Mouse (Mus musculus): ENCODE data around the gene Kif21a. TPM values are rescaled to one million over a fixed set of nuclear protein-coding genes. Genes with fewer than 3 reads are reported as not detected.

Kif21a gene
- polyA plus RNA-seq, 1 experiment from 2014 or later: 6.5 TPM

DNA sequence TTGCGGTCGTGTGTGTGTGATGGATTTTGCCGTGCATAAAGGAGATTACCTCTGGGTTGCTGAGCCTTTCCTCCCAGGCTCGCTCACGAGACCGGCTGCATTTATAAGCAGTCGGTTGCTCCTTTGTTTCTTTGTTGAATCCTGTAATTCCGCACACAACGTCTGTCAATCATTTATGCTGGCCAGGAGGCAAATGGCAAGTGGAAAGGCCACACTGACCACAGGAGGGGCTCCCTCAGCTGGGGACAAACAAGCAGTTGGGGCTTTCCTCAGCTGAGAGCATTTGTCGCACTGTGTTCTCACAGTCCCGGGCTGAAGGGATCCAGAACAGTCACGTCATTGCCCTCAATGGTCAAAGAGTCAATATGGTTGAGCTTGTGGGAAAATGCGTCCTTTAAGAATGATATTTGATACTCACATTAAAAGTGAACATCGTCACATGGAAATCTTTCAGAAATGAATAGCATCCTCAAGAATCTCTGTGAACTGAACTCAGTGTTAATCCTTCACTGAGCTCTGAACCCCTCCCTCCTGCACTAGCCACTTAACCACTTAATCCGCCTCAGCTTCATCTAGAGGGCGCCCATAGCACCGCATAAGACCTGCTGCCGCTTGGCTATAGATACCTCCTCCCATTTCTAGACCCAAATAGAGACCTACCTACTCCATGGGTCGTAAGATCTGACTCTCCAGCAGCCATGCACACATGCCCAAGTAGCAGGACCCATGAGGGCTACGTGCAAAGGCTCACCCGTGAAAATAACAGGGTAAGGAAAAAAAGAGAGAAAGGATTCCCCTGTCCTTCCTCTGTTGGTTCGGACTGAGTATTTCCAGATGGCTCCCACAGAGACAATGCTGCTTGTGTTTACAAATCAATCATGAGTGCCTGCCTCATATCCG lies 32.2 kb downstream of the Kif21a start:
- Histone ChIP-seq H3K27me3 (no peaks in the 10 kb centered on the region), H3K4me2 (no peak overlapping the region), H3K4me3 (no peak overlapping the region), H3K36me3 (no peaks in the 10 kb centered on the region), H3K4me1 (peaks cover 4% of the 10 kb centered on the region; the same call in 1 of the 2 replicates), H3K9me3 (no peaks in the 10 kb centered on the region), H3K27ac (no peak overlapping the region), H3K9ac (no peak overlapping the region)
- 68% methylated on average over 23 of the region's 23 CpGs for WGBS
- no peak for ATAC-seq (ENCODE audit: borderline replicate concordance, extremely low read depth, low FRiP score, low TSS enrichment)

DNA sequence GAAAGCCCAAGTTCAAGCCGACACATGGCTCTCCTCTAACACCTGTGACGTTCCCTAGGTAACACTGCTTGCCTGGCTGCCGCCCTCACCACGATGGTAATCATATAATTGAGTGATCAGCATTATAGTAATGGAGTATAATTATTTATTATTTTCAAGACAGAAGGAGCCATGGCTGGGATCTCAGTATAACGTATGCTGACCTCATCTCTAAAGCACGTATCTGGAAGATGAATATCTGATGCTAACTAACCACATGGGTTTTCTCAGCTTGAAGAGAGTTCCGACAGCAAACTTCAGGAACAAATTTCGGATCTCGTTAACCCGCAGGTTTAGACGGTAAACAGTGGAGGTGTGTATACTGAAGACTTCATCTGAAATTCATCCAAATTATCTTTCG lies 33.4 kb downstream of the Kif21a start:
- no peak overlapping the region for H3K4me3 ChIP-seq
- 89% methylated on average over 12 of the region's 12 CpGs for WGBS

DNA sequence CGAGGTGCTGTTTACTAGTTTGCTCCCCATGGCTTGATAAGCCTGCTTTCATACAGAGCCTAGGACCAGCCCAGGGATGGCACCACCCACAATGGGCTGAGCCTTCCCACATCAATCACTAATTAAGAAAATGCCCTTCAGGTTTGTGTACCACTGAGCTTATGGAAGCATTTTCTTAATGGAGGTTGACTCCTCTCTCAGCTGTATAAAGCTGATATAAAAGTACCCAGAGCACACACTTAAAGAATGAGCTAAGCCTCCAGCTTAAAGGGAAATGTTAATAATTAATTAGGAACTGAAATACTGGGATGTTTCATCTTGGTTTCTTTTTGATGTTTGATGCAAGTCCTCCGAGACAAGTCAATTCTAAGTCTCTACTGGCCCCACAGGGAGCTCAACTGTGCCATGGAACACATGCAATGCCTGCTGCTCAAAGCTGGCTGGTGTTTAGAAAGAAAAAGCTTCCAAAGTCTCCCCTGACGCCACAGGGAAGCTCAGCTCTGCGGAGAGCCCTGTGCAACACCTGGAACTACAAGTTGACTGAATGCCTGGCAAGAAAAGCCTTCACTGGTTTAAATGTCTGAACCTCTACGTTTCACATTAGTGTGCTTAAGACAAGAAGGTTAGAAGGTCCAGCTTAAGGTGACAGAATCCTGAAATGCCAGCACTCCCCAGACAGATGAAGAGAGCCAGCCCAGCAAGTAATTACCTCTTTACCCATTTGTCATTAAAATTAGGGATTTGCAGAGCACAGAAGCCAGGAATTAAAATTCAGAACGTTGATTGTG lies 36.8 kb downstream of the Kif21a start:
- WGBS: 23% methylated on average over 6 of the region's 6 CpGs
- Histone ChIP-seq H3K4me2 (0 out of 2 replicates have a peak overlapping the region, but pooled peaks have one; percentile 21), H3K9ac (no peak overlapping the region), H3K27ac (peak overlapping the region; percentile 37), H3K4me1 (peaks cover 11% of the 10 kb centered on the region; the same call in 1 of the 2 replicates), H3K9me3 (no peaks in the 10 kb centered on the region), H3K27me3 (no peaks in the 10 kb centered on the region), H3K4me3 (no peak overlapping the region), H3K36me3 (no peaks in the 10 kb centered on the region)
- ATAC-seq (ENCODE audit: borderline replicate concordance, extremely low read depth, low FRiP score, low TSS enrichment): no peak

More for the DNA sequence above, 33.4 kb downstream of the Kif21a start:
- no peaks in the 10 kb centered on the region for H3K9me3 ChIP-seq
- H3K27ac ChIP-seq: no peak overlapping the region
- ATAC-seq (ENCODE audit: borderline replicate concordance, extremely low read depth, low FRiP score, low TSS enrichment): no peak
- H3K9ac ChIP-seq: no peak overlapping the region
- peaks cover 4% of the 10 kb centered on the region; the same call in 1 of the 2 replicates for H3K4me1 ChIP-seq
- no peaks in the 10 kb centered on the region for H3K36me3 ChIP-seq
- H3K4me2 ChIP-seq: no peak overlapping the region
- H3K27me3 ChIP-seq: no peaks in the 10 kb centered on the region

DNA sequence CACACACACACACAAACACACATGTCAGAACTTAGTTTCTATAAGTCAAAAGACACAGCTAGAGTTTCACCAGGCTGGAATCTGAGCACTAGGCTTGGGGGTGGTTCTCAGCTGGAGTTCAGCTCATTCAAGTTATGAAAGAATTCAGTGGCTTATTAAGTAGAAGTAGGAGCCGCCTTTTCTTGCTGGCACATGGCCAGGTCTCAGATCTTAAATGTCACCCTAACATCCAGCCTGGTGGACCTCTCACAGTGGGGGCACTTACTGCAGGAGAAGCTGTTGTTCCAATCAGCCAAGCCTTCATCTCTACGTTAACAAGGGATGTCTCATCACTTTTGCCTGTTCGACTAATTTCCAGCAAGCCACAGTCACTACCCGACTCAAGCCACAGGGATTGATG lies 39.5 kb downstream of the Kif21a start:
- ATAC-seq (ENCODE audit: borderline replicate concordance, extremely low read depth, low FRiP score, low TSS enrichment): no peak
- Histone ChIP-seq H3K9ac (no peak overlapping the region), H3K4me1 (peaks cover 11% of the 10 kb centered on the region; the same call in 1 of the 2 replicates), H3K27ac (no peak overlapping the region), H3K4me3 (no peak overlapping the region), H3K9me3 (no peaks in the 10 kb centered on the region), H3K36me3 (no peaks in the 10 kb centered on the region), H3K4me2 (no peak overlapping the region), H3K27me3 (no peaks in the 10 kb centered on the region)
- 46% methylated on average over 4 of the region's 4 CpGs for WGBS

DNA sequence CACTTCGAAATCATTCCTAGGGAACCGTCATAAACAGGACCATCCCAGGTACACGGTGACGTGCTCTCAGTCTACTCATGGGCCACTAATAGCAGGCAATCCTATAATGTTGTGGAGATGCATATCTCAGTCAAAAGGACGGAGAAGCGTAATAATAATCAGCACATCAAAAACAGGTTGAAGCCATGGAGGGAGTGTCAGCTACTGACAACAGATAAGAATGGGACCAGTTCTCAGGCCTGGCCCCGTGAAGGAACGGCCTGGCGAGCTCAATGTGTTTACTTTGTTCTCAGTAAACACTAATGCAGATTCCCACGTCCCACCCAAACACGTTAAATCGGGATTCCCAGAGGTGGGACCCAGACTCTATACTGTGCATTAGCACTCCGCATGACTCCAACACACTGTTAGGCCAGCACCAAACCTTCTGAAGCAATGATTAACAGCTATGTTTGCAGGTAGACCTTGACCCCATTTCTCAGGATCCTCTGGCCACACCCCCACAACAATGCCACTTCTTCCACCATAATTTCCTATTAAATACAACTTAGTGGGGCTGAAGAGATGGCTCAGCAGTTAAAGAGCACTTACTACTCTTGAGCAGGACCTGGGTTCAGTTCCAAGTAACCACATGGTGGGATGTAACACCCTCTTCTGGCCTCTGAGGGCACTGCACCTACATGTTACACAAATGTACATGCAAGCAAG lies 42.5 kb downstream of the Kif21a start:
- Histone ChIP-seq H3K4me1 (peaks cover 6% of the 10 kb centered on the region; the same call in 1 of the 2 replicates), H3K27me3 (no peaks in the 10 kb centered on the region), H3K9me3 (no peaks in the 10 kb centered on the region), H3K9ac (no peak overlapping the region), H3K4me3 (no peak overlapping the region), H3K27ac (no peak overlapping the region), H3K36me3 (no peaks in the 10 kb centered on the region), H3K4me2 (no peak overlapping the region)
- 65% methylated on average over 13 of the region's 13 CpGs for WGBS
- ATAC-seq (ENCODE audit: borderline replicate concordance, extremely low read depth, low FRiP score, low TSS enrichment): no peak

DNA sequence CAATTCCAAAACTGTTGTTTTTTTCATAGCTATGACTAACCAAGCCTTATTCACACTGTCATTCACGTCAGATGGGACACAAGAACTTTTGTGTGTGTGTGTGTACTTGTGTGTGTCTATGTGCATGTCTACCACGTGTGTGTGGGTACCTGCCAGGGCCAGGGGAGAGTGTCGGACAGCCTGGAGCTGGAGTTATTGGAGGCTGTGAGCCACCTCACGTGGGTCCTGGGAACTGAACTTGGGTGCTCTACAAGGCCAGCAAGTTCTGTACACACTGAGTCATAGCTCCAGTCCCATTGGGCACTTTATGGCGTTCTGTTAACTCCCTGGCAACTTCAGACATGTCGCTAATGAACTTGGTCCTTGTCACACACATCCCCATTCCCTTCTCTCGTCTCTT lies 45.0 kb downstream of the Kif21a start:
- Histone ChIP-seq H3K4me2 (no peak overlapping the region), H3K36me3 (no peaks in the 10 kb centered on the region), H3K9me3 (no peaks in the 10 kb centered on the region), H3K27me3 (no peaks in the 10 kb centered on the region), H3K4me3 (no peak overlapping the region), H3K9ac (no peak overlapping the region), H3K27ac (no peak overlapping the region), H3K4me1 (no peaks in the 10 kb centered on the region; the same call in 1 of the 2 replicates)
- no peak for ATAC-seq (ENCODE audit: borderline replicate concordance, extremely low read depth, low FRiP score, low TSS enrichment)
- 79% methylated on average over 7 of the region's 7 CpGs for WGBS

DNA sequence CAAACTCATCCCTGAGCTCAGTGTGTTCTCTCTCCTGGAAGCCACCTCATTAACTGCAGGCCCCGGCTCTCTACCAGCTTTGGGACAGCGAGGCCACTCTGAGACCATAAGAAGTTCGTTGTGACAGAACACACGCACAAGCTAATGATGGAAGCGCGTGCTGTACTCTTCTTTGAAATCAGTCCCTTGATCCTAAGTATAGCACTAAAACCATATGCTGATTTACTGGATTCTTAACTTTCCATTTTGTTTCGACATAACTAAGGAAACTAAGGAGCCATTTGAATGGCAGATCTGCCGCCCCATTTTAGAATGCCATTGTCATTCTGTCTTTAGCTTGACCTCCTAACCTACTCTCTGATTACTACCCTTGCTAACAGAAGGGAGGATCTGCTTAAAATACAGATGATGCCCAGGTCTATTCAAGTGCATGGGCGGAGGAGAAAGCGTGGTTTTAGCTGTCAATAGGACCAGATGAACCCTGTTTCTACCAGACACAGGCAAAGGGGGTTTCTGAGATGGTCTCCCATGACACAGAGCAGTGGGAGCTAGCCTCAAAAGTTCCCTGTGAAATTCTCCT lies 48.6 kb downstream of the Kif21a start:
- H3K9me3 ChIP-seq: no peaks in the 10 kb centered on the region
- H3K27me3 ChIP-seq: no peaks in the 10 kb centered on the region
- no peak overlapping the region for H3K27ac ChIP-seq
- no peaks in the 10 kb centered on the region for H3K36me3 ChIP-seq
- ATAC-seq (ENCODE audit: borderline replicate concordance, extremely low read depth, low FRiP score, low TSS enrichment): no peak
- H3K4me1 ChIP-seq: no peaks in the 10 kb centered on the region
- no peak overlapping the region for H3K4me2 ChIP-seq
- no peak overlapping the region for H3K9ac ChIP-seq
- H3K4me3 ChIP-seq: no peak overlapping the region
- WGBS: 90% methylated on average over 10 of the region's 10 CpGs

DNA sequence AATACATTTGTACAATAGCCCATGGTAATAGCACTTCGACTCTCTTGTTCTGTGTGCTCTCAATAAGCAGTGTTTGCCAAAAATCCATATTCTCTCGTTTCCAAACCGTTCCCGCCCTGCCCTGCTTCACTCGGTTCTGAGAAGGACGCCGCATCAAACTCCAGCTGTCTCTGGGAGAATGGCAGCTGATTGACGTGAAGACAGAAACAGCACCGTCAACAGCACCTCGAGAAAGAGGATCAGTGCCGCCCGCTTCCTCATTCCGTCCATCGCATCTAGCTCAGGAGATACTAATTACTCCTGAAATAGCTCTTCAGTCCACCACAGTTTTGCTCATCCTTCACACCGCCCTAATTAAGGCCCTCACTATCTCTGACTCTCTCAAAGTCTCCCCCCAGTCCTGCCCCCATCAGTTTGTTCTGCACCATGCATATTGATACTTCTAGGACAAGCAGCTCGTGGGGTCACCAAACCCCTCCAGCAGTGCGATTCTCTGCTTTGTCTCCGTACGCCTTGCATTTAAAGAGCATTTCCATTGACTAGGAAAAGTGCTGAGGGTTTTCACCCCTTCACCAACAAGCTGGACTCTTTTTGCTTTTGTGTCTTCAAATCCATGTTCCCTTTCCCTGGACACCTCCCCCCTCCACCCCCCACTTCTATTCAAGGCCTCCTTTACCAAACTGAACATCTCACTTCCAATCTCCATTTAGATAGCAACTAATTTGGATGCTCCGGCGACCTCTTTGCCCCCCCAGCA lies 49.3 kb downstream of the Kif21a start:
- no peaks in the 10 kb centered on the region for H3K36me3 ChIP-seq
- no peaks in the 10 kb centered on the region for H3K9me3 ChIP-seq
- no peak overlapping the region for H3K4me2 ChIP-seq
- H3K9ac ChIP-seq: no peak overlapping the region
- no peaks in the 10 kb centered on the region for H3K4me1 ChIP-seq
- H3K27ac ChIP-seq: no peak overlapping the region
- H3K4me3 ChIP-seq: no peak overlapping the region
- no peaks in the 10 kb centered on the region for H3K27me3 ChIP-seq
- ATAC-seq (ENCODE audit: borderline replicate concordance, extremely low read depth, low FRiP score, low TSS enrichment): no peak
- 83% methylated on average over 21 of the region's 21 CpGs for WGBS

DNA sequence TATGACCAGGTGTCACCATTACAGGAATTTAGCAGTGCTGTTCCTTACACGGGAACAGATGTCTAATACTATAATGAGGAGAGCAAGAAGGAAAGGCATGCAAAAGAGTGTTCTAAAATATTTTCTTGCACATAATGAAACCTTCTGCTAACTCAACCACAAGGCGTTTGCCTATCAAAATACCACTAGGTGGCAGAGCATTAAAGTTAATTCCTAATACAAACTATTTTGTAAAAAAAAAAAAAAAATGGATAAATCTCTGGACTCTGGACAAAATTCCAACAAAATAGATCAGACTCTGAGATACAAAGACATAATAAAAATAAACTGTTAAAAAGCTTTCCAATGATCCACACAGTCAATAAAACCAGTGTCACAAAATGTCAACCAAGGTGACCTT lies 56.9 kb downstream of the Kif21a start:
- no peaks in the 10 kb centered on the region for H3K27me3 ChIP-seq
- no peak for ATAC-seq (ENCODE audit: borderline replicate concordance, extremely low read depth, low FRiP score, low TSS enrichment)
- H3K9ac ChIP-seq: no peak overlapping the region
- no peaks in the 10 kb centered on the region for H3K9me3 ChIP-seq
- H3K4me2 ChIP-seq: no peak overlapping the region
- no peak overlapping the region for H3K4me3 ChIP-seq
- no peaks in the 10 kb centered on the region for H3K36me3 ChIP-seq
- no peaks in the 10 kb centered on the region for H3K4me1 ChIP-seq
- 51% methylated on average over 2 of the region's 2 CpGs for WGBS
- H3K27ac ChIP-seq: no peak overlapping the region

DNA sequence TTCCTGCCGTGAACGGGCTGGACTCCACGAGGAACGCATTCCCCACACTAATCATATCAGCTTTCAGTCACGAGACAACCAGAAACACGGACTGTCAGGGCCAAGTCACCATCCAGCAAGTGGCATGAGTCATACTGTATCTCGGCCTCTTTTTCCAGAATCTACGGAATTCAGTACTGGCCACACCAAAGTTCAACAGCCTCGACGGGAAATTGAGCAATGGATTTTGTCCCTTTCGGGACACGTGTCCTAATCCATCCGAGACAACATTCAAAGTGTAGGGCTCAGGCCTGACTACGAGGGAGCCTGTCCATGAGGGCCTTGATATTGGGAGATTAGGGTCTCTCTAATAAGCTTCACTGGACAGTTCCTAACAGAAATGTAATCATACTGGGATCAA lies 57.4 kb downstream of the Kif21a start:
- Histone ChIP-seq H3K9me3 (no peaks in the 10 kb centered on the region), H3K27ac (no peak overlapping the region), H3K27me3 (no peaks in the 10 kb centered on the region), H3K9ac (no peak overlapping the region), H3K4me3 (no peak overlapping the region), H3K36me3 (no peaks in the 10 kb centered on the region), H3K4me1 (no peaks in the 10 kb centered on the region), H3K4me2 (no peak overlapping the region)
- WGBS: 81% methylated on average over 14 of the region's 14 CpGs
- ATAC-seq (ENCODE audit: borderline replicate concordance, extremely low read depth, low FRiP score, low TSS enrichment): no peak

DNA sequence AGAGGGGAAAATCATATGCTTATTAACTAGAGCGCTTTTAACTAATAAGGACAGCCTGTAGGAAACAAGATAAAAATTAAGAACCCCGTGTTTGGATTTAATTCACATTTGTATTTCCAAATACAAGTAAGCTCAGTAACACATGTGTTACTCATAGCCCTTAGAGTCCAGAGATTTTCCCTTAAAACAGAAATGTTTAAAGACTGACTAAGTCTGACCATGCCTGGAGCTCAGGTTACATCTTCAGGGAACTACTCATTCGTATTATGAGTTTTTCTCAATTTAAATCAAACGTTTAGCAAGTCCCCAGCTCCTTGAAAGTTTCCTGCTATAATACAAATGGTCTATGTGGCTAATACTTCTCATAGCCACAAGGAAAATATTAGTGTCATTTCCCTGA lies 57.9 kb downstream of the Kif21a start:
- no peak for ATAC-seq (ENCODE audit: borderline replicate concordance, extremely low read depth, low FRiP score, low TSS enrichment)
- no peak overlapping the region for H3K27ac ChIP-seq
- H3K4me2 ChIP-seq: no peak overlapping the region
- H3K9ac ChIP-seq: no peak overlapping the region
- WGBS: 75% methylated on average over 4 of the region's 4 CpGs
- no peaks in the 10 kb centered on the region for H3K36me3 ChIP-seq
- H3K27me3 ChIP-seq: no peaks in the 10 kb centered on the region
- H3K9me3 ChIP-seq: no peaks in the 10 kb centered on the region
- H3K4me3 ChIP-seq: no peak overlapping the region
- H3K4me1 ChIP-seq: no peaks in the 10 kb centered on the region

All from lung, embryonic 15.5 days (tissue).